Mouse (Mus musculus): ENCODE results near the gene Eya4.

DNA sequence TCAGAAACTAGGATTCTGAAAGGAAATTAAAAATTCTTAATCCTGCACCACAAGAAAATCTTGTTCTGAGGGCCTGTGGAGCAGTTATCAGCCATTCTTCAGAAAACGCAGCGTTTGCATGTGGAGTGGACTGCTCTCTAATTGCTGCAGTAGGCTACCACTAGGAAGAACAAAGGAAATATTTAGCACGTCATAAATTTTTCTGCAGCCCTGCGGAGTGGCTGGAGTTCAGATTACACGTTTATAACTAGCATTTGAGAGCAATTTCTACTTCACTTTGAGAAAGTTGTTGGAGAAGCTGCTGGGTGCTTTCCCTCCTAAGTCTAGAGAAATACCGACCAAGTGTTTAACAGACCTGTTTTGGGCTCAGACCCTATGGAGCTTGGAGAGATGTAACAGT is 43.6 kb upstream of the Eya4 start:
- TF ChIP-seq CTCF (IDR thresholded peaks at IDR 0.05; ENCODE audit: borderline replicate concordance, insufficient read depth, low read length) (no peak), POLR2A (IDR thresholded peaks at IDR 0.05; ENCODE audit: low read depth, low read length) (no peak)

Data from embryonic fibroblast, embryonic 13.5 days (primary cell).